Mouse (Mus musculus) kidney, adult 2 months (tissue): ENCODE data around the gene Spdye4b. TPM values are rescaled to one million over a fixed set of nuclear protein-coding genes. Genes with fewer than 3 reads are reported as not detected.

ENCODE experiments used
- DNase-seq: peaks from one replicate; pipeline ENCODE4 v3.0.0; 2021
- H3K27ac ChIP-seq: fragments of 200-500 bp; 2 replicates; pipeline ENCODE4 v1.5.1; 2012; ENCODE audit warnings: low read depth, low read length, control low read depth, inconsistent platforms; ENCODE audit not compliant: insufficient read depth
- H3K27me3 ChIP-seq: fragments of 200-500 bp; replicated peaks from 2 replicates; pipeline ENCODE4 v1.6.1; 2012; ENCODE audit warnings: mild to moderate bottlenecking, moderate library complexity, low read length, inconsistent platforms; ENCODE audit not compliant: control insufficient read depth, insufficient read depth
- H3K36me3 ChIP-seq: fragments of 200-500 bp; 2 replicates; pipeline ENCODE4 v1.6.1; 2012; ENCODE audit warnings: mild to moderate bottlenecking, moderate library complexity, low read length, inconsistent platforms; ENCODE audit not compliant: control insufficient read depth, insufficient read depth
- H3K4me1 ChIP-seq: fragments of 200-500 bp; 2 replicates; pipeline ENCODE4 v1.6.1; 2011; ENCODE audit warnings: low read length; ENCODE audit not compliant: control insufficient read depth, insufficient read depth
- H3K4me3 ChIP-seq: fragments of 200-500 bp; 2 replicates; pipeline ENCODE4 v1.5.1; 2011; ENCODE audit warnings: mild to moderate bottlenecking, low read depth, low read length, control low read depth; ENCODE audit not compliant: insufficient read depth
- CTCF ChIP-seq: fragments of 200-500 bp; conservative IDR thresholded peaks from 2 replicates; pipeline ENCODE4 v1.5.1; 2011; ENCODE audit warnings: low read depth, mild to moderate bottlenecking, control low read depth, low read length, moderate library complexity, mixed read lengths; ENCODE audit not compliant: insufficient read depth, insufficient read length
- POLR2A ChIP-seq: fragments of 200-500 bp; IDR thresholded peaks from one replicate; pipeline ENCODE4 v1.6.1; 2011; ENCODE audit warnings: low read depth, low read length, control low read depth
- WGBS: fragments of 180-500 bp; shearing (Covaris S2); methylation state at CpG from one replicate; pipeline ENCODE4 v1.1.7; 2018; 5-methylcytosine and 5-hydroxymethylcytosine counted together
- polyA plus RNA-seq: library from polyadenylated mRNA; depleted of rRNA; stranded (reverse); fragments of >200 nt; gene quantifications from 2 replicates; pipeline ENCODE4 v1.2.3, GENCODE M21; 2012; rRNA removed

Spdye4b gene
- polyA plus RNA-seq, 1 experiment = not detected

GRCm38 (mm10) chr5:143252791-143253185 lies 72.0 kb downstream of the Spdye4b start:
- no peak overlapping the region for H3K27ac ChIP-seq
- H3K27me3 ChIP-seq = no peaks in the 10 kb centered on the region
- no peak for TF ChIP-seq CTCF
- no peak for TF ChIP-seq POLR2A
- WGBS = 65% methylated on average over 18 of the region's 18 CpGs
- H3K36me3 ChIP-seq = peaks cover 4% of the 10 kb centered on the region; the same call in 1 of the 2 replicates
- H3K4me3 ChIP-seq = no peak overlapping the region
- H3K4me1 ChIP-seq = no peaks in the 10 kb centered on the region
- no peak for DNase-seq

- H3K36me3 ChIP-seq = peaks cover 4% of the 10 kb centered on the region; the same call in 1 of the 2 replicates
- H3K4me1 ChIP-seq = no peaks in the 10 kb centered on the region
- H3K27ac ChIP-seq = no peak overlapping the region
- TF ChIP-seq POLR2A (no peak), CTCF (no peak)
- 45% methylated on average over 103 of the region's 103 CpGs for WGBS
- H3K27me3 ChIP-seq = no peaks in the 10 kb centered on the region
- no peak for DNase-seq
- no peak overlapping the region for H3K4me3 ChIP-seq
Measured at GRCm38 (mm10) chr5:143253186-143253880, 72.5 kb downstream of the Spdye4b start.

GRCm38 (mm10) chr5:143253881-143254486 lies 73.2 kb downstream of the Spdye4b start:
- DNase-seq = no peak
- 51% methylated on average over 81 of the region's 81 CpGs for WGBS
- Histone ChIP-seq H3K36me3 (peaks cover 4% of the 10 kb centered on the region; the same call in 1 of the 2 replicates), H3K4me3 (no peak overlapping the region), H3K27ac (no peak overlapping the region), H3K4me1 (no peaks in the 10 kb centered on the region), H3K27me3 (no peaks in the 10 kb centered on the region)
- TF ChIP-seq POLR2A = no peak
- TF ChIP-seq CTCF = no peak

Other genes with a start within 250 kb of the Spdye4b start
- 23.1 and 28.5 TPM in 2 replicates for gene Fscn1, start 220.7 kb upstream of the Spdye4b start, polyA plus RNA-seq
- gene Rnf216, start 68.0 kb upstream of the Spdye4b start, polyA plus RNA-seq = 22.7 and 23.5 TPM in 2 replicates
- not detected in 2 replicates for gene Olfr718-ps1, start 33.4 kb upstream of the Spdye4b start, polyA plus RNA-seq
- gene Rbak, start 242 bp upstream of the Spdye4b start, polyA plus RNA-seq = 2.7 and 2.8 TPM in 2 replicates
- gene Spdye4a, start 45.9 kb downstream of the Spdye4b start, polyA plus RNA-seq = 0.08 TPM in 1 of 2 replicates, not detected in the other
- gene Zfp12, start 54.1 kb downstream of the Spdye4b start, polyA plus RNA-seq = 8.5 and 9.6 TPM in 2 replicates
- gene Zfp316, start 89.0 kb downstream of the Spdye4b start, polyA plus RNA-seq = 4.5 and 6.4 TPM in 2 replicates
- gene Zfp853, start 112.6 kb downstream of the Spdye4b start, polyA plus RNA-seq = 0.99 and 1.1 TPM in 2 replicates
- gene E130309D02Rik, start 134.3 kb downstream of the Spdye4b start, polyA plus RNA-seq = 17.9 and 18.1 TPM in 2 replicates
- gene Zdhhc4, start 148.2 kb downstream of the Spdye4b start, polyA plus RNA-seq = 80.6 and 85.0 TPM in 2 replicates
- 0.13 TPM in 1 of 2 replicates, not detected in the other for gene Grid2ip, start 176.3 kb downstream of the Spdye4b start, polyA plus RNA-seq
- 91.8 and 99.4 TPM in 2 replicates for gene Kdelr2, start 222.8 kb downstream of the Spdye4b start, polyA plus RNA-seq